Mouse (Mus musculus) cerebellum, adult 2 months (tissue): ENCODE data around the gene Btbd8.

Experiments used
- CTCF ChIP-seq: fragments of 200-500 bp; IDR thresholded peaks from 2 replicates; pipeline ENCODE4 v1.5.1; 2011; ENCODE audit warnings: low read depth, mild to moderate bottlenecking, control low read depth, low read length, moderate library complexity, borderline replicate concordance; ENCODE audit not compliant: insufficient read depth
- POLR2A ChIP-seq: fragments of 200-500 bp; IDR thresholded peaks from 2 replicates; pipeline ENCODE4 v1.6.1; 2011; ENCODE audit warnings: low read length, control low read depth, borderline replicate concordance; ENCODE audit not compliant: insufficient read depth

DNA sequence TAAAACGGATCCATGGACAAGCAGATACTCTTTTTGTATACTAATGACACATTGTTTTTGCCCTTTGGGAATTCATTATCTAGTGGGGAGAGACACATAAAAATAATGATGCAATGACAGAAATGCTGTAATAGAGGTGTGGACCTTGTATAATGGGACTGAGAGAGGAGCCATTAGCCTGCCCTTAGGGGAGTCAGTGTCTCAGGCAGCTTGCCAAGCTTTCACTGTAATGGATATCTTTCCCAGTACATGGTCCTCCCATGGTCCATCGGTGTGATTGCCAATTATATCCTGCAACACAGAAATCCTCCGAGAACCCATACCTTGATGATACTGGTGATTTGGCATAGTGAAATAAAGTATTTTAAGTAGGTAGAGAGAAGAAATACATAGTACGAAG lies 6.5 kb downstream of the Btbd8 start:
- TF ChIP-seq POLR2A, result no peak
- TF ChIP-seq CTCF, result no peak
